Mouse (Mus musculus) urinary bladder, postnatal 25 days (tissue): Measurements from ENCODE around the gene Mprip.
"Not testable (repeated sequence)": the region's sequence is repeated elsewhere in the genome, so short reads cannot be mapped to it uniquely, and the experiment has no call there.

Experiments
- DNase-seq: peaks from one replicate; pipeline ENCODE4 v3.0.0; 2022; ENCODE audit warnings: low spot score

The Mprip gene

DNA sequence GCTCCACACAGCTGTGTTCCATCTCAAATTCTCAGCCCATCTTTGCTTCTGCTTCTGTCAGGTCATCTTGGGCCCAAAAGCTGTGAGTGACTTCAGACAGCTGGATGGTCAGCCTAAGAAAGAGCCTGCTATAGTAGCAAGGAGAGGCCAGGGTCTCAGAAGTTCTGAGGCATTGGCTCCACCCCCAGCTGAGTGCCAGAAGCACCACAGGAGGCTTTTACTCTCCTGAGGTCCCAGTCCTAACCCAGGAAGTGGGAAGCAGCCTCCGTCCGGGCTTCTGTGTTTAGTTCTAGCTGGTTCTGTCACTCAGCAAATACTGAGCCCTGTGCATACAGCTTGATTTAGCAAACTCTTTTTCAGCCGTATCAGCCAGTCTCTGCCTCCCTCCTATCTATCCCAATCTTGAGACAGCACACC is 54.3 kb downstream of the Mprip start:
- DNase-seq, result no peak

GRCm38 (mm10) chr11:59717801-59718291 is 56.7 kb downstream of the Mprip start:
- DNase-seq, result no peak

DNA sequence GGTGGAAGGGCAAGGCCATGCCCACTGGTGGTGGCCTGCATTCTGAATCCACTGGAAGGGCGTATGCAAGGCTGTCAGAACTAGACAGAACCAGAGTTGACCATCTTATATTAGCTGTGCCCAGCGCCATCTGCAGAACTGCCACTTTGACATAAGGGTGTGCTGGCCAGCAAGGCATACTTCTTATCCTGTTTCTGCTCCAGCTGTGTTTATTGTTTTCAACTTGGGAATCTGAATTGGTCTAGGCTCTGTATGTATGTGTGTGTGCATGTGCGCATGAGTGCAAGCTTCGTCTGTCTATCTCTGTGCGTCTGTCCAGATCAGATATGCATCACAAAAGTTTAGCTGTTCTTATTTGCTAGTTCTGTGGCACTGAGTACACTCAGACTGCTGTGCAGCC is 58.1 kb downstream of the Mprip start:
- DNase-seq, result no peak

GRCm38 (mm10) chr11:59721385-59721784 is 60.3 kb downstream of the Mprip start:
- no peak for DNase-seq

- no peak for DNase-seq
These were observed 66.1 kb downstream of the Mprip start for GRCm38 (mm10) chr11:59727204-59727603.

- no peak for DNase-seq
These were observed 70.7 kb downstream of the Mprip start for GRCm38 (mm10) chr11:59731821-59732220.

DNA sequence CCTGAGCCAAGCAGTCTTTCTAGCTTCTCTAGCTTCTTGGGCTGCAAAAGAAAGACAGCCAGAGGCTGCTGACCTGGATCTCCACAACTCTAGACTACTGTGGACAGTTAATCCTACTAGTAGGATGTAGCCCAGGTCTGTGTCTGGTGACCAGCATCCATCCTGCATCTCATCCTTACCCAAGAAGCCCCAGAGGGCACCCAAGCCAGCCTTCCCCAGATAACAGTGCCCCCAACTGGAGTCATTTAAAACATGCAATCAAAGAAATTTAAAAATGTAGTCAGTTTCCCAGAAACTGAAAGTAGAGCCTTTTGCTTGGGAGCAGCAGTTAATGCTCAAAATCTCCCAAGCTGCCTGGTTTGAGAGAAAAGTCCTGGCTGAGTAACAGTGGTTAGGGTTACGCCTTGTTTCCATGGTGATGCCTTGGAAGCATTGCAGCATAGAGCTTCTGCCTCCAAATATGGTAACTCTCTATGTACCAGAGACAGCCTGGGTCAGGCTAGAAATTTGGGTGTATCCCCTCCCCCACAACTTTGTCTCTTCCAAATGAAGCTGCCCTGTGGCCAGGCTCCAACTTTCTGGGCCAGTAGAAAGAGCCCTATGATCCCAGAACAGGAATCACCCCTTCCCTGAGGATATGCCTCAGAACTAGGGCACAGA is 71.4 kb downstream of the Mprip start:
- DNase-seq, result peak; percentile 54

GRCm38 (mm10) chr11:59733600-59733999 is 72.5 kb downstream of the Mprip start:
- not testable (repeated sequence) for DNase-seq

DNA sequence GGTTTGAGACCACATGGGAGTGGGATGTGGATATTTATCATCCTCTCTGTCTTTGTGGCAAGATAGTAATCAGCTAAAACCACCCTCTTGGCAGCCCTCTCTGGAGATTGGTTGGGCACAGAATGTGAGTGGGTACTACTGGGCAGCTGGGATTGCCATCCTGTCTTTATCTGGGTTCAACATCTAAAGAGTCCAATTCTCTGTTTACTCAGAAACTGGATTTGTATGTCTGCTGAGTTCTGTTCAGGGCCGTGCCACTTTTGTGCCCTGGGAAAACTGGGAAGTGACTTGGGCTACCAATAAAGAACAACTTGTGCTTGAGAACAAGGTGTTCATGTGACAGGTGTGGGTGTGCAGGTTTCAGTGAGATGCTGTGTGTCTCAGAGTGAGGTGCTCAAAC is 73.2 kb downstream of the Mprip start:
- DNase-seq, result no peak

GRCm38 (mm10) chr11:59735938-59736337 is 74.8 kb downstream of the Mprip start:
- not testable (repeated sequence) for DNase-seq

DNA sequence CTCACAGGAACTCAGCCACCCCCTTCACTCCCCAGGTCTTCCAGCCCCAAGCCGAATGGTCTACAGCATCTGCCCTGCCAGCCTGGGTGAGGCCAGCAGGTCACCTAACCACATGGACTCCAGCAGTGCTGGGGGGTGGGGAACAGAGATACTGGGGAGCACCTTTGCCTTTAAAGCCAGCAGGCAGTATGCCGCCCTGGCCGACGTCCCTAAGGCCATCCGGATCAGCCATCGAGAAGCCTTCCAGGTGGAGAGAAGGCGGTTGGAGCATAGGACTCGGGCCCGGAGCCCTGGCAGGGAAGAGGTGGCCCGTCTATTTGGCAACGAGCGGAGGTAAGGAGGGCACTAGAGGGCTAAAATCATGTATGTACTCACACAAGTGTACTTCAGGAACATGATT is 76.1 kb downstream of the Mprip start:
- no peak for DNase-seq

GRCm38 (mm10) chr11:59739996-59740395 is 78.9 kb downstream of the Mprip start:
- DNase-seq, result no peak

DNA sequence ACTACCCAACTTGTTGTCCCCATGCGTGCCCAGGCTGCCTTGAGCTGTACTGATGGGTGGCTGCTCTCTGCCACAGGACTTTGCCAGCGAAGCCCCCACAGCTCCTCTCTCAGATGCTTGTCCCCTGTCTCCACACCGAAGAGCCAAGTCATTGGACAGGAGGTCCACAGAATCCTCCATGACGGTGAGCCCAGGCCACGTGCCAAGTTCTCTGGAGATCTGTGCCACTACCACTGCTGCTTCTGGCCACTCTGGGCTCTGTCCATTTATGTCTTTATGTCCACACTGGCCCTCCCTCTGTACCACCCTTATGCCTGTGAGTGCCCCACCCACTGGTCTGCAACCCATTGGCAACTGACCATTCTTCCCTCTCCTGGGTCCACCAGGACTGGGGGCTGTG is 80.8 kb downstream of the Mprip start:
- DNase-seq, result no peak

GRCm38 (mm10) chr11:59743307-59743706 is 82.2 kb downstream of the Mprip start:
- DNase-seq, result no peak

DNA sequence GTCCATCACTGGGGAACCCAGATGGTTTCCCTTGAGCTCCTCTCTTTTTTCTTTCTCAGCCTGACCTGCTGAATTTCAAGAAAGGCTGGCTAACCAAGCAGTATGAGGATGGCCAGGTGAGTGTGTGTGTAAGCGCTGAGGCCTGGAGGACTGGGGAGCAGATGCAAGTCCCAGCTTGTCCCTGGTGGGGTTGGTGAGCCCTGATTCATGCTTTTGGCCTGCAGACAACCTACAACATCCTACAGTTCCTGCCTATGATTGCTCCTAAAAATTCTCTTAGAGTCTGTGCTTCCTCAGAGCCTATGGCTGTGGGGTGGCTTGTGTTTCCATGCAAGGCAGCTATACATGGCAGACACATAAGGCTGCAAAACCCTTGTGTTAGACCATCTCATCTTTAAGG is 82.6 kb downstream of the Mprip start:
- no peak for DNase-seq

- DNase-seq, result no peak
These were observed 83.3 kb downstream of the Mprip start for GRCm38 (mm10) chr11:59744374-59744773.

GRCm38 (mm10) chr11:59745851-59746250 is 84.7 kb downstream of the Mprip start:
- no peak for DNase-seq

DNA sequence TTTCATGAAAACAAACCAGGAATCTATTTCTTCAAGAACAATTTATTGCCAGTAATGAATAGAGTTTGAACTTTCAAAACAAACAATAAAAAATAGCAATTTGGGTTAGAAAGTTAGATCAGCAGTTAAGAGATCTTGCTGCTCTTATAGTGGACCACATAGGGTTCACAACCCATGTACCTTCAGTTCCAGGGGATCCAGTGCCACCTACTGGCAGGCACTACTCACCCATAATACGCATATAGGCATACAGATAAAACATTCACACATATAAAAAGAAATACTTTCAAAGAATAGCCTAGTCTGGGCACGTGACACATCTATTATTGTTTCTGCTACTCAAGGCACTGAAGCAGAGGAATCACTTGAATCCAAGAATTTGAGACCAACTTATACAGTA is 85.5 kb downstream of the Mprip start:
- DNase-seq, result no peak

DNA sequence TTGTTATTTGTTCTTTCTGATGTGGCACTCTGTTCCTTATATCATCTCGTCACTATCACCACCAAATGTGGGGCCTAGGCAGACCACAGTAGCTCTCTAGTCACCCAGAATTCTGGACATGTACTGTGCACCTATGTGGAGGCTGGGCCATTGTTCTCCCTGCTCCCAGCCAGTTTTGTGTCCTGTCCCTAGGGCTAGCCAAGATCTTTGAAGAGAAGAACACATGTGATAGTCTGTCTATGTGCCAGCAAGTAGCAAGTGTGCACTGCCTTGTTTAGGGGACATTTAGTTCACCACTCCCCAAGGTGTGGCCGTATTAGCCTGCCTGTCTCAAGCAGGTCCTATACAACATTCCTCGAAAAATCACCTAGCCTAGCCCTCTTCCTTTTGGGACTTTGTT is 87.9 kb downstream of the Mprip start:
- DNase-seq, result no peak

GRCm38 (mm10) chr11:59754504-59754903 is 93.4 kb downstream of the Mprip start:
- DNase-seq, result no peak

- DNase-seq, result no peak
These were observed 95.2 kb downstream of the Mprip start for GRCm38 (mm10) chr11:59756351-59756750.

DNA sequence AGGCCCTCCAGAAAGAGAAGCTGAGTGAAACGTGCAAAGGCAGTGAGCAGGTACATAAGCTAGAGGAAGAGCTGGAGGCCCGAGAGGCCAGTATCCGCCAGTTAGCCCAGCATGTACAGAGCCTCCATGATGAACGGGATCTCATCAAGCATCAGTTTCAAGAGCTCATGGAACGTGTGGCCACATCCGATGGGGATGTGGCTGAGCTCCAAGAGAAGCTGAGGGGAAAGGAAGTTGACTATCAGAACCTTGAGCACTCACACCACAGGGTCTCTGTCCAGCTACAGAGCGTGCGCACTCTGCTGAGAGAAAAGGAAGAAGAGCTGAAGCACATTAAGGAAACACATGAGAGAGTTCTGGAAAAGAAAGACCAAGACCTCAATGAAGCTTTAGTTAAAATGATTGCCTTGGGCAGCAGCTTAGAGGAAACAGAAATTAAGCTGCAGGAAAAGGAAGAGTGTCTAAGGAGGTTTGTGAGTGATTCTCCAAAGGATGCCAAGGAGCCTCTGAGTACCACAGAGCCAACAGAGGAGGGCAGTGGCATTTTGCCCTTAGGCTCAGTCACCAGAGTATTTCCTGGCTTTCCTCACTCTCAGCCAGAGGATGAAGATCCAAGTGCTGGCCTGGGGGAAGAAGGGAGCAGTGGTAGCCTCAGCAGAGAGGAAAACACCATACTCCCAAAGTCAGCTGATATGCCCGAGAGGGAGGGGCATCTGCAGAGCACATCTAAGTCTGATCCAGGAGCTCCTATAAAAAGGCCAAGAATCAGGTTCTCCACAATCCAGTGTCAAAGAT is 97.3 kb downstream of the Mprip start:
- DNase-seq, result no peak

DNA sequence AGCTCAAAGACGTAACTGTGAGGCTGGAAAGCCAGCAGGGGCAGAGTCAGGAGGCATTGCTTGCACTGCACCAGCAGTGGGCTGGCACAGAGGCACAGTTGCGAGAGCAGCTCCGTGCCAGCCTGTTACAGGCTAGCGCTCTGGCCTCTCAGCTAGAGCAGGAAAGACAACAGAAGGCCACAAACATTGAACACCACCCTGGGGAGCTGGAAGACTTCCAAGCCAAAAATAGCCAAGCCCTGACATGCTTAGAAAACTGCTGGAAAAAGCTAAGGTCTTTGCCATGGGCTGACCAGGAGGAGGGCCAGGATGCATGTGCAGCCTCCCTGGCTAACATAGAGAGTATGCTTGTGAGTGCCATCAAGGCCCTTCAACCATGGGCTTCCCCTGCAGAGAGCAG is 98.1 kb downstream of the Mprip start:
- DNase-seq, result no peak

GRCm38 (mm10) chr11:59759626-59760025 is 98.5 kb downstream of the Mprip start:
- DNase-seq, result no peak
